In the genomic region with DNA sequence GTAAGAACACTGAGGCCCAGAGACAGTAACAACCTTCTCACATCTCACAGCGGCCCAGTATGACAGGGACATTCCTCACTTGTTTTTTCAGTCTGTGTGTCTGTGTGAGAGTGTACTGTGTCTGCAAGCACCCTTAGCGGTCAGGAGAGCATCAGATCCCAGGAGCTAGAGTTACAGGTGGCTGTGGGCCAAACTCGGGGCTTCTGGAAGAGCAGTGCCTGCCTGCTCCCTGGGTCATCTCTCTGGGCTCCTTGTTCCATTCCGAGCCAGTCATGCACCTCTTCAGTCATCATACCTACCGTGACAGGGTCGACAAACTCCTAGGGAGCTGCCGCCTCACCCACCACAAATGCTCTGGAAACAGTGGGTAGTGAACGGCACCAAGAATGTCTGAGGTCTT, we compare ENCODE assay signal across 8 mouse cellular contexts. TPM values are rescaled to one million over a fixed set of nuclear protein-coding genes. Genes with fewer than 3 reads are reported as not detected.
DNase-seq lines count a peak whose midpoint lies in the region; ATAC-seq and TF ChIP-seq lines count a peak whose summit lies in the region.

No protein-coding gene starts in this region.

- peaks cover 56% of the 10 kb centered on the region for H3K4me1 ChIP-seq in spleen, adult 2 months (ENCODE audit: control insufficient read depth, insufficient read depth, insufficient read length)
- H3K4me1 ChIP-seq in kidney, postnatal 0 days (replicated peaks; ENCODE audit: insufficient read depth, low read length) = peaks cover 36% of the 10 kb centered on the region
- H3K4me1 ChIP-seq in stomach, embryonic 14.5 days (ENCODE audit: control insufficient read depth, insufficient read depth, low read length) = peaks cover 51% of the 10 kb centered on the region

- no peaks in the 10 kb centered on the region for H3K27me3 ChIP-seq in spleen, adult 2 months (ENCODE audit: control insufficient read depth, insufficient read depth, low read length)
- H3K27me3 ChIP-seq in kidney, postnatal 0 days (ENCODE audit: insufficient read depth, low read length) = no peaks in the 10 kb centered on the region
- no peaks in the 10 kb centered on the region for H3K27me3 ChIP-seq in stomach, embryonic 14.5 days (ENCODE audit: control insufficient read depth, insufficient read depth, low read length)

- H3K9me3 ChIP-seq in kidney, postnatal 0 days (replicated peaks; ENCODE audit: low read length) = no peaks in the 10 kb centered on the region
- no peaks in the 10 kb centered on the region for H3K9me3 ChIP-seq in stomach, embryonic 14.5 days (ENCODE audit: control insufficient read depth, low read depth, low read length)

- 0 out of 2 replicates have a peak overlapping the region, but pooled peaks have one; percentile 11 for H3K4me2 ChIP-seq in kidney, postnatal 0 days (ENCODE audit: low read length)
- 0 out of 2 replicates have a peak overlapping the region, but pooled peaks have one; percentile 10 for H3K4me2 ChIP-seq in stomach, embryonic 14.5 days (replicated peaks; ENCODE audit: low read depth, low read length)

- TF ChIP-seq POLR2A in spleen, adult 2 months (IDR thresholded peaks at IDR 0.05; ENCODE audit: low read depth, low read length) = no peak

- no peaks in the 10 kb centered on the region; the same call in 1 of the 2 replicates for H3K36me3 ChIP-seq in spleen, adult 2 months (ENCODE audit: control insufficient read depth, insufficient read depth, low read length)
- H3K36me3 ChIP-seq in kidney, postnatal 0 days (ENCODE audit: insufficient read depth, low read length) = 0 out of 2 replicates have a peak, but pooled peaks cover 2% of the 10 kb centered on the region
- H3K36me3 ChIP-seq in stomach, embryonic 14.5 days (ENCODE audit: control insufficient read depth, insufficient read depth, low read length) = peaks cover 3% of the 10 kb centered on the region; the same call in 1 of the 2 replicates

- DNase-seq in adrenal gland, postnatal 10 days = peak; percentile 51
- DNase-seq in adrenal gland, postnatal 14 days = no peak
- no peak for DNase-seq in spleen, adult 2 months (ENCODE audit: low read depth in 1 of 2, low spot score in 2 of 2)
- no peak for DNase-seq in spleen, postnatal 14 days (ENCODE audit: low spot score in 2 of 2)
- no peak for DNase-seq in kidney, postnatal 0 days (ENCODE audit: low spot score)
- DNase-seq in adrenal gland, adult 18-20 months (ENCODE audit: low spot score in 2 of 2) = no peak
- no peak for DNase-seq in urinary bladder, adult 18-20 months (ENCODE audit: low spot score in 2 of 2)

- H3K9ac ChIP-seq in kidney, postnatal 0 days (ENCODE audit: low read depth, low read length) = no peak overlapping the region
- H3K9ac ChIP-seq in stomach, embryonic 14.5 days (replicated peaks; ENCODE audit: low read depth, low read length) = no peak overlapping the region

- no peak for TF ChIP-seq CTCF in spleen, adult 2 months (IDR thresholded peaks at IDR 0.05; ENCODE audit: extremely low read depth, insufficient read depth, insufficient read length, insufficient replicate concordance)
- no peak for TF ChIP-seq CTCF in kidney, postnatal 0 days (IDR thresholded peaks at IDR 0.05; ENCODE audit: low read depth)

- no peak for ATAC-seq in kidney, postnatal 0 days (replicated peaks; ENCODE audit: low FRiP score, low read depth)
- no peak for ATAC-seq in stomach, embryonic 14.5 days (ENCODE audit: insufficient number of reproducible peaks, insufficient read depth, low FRiP score, low read depth)

- no peak overlapping the region for H3K4me3 ChIP-seq in spleen, adult 2 months (ENCODE audit: extremely low read depth, insufficient read depth, insufficient read length)
- H3K4me3 ChIP-seq in kidney, postnatal 0 days (replicated peaks; ENCODE audit: low read depth, low read length) = no peak overlapping the region
- no peak overlapping the region for H3K4me3 ChIP-seq in stomach, embryonic 14.5 days (ENCODE audit: low read depth, low read length)

- H3K27ac ChIP-seq in spleen, adult 2 months (ENCODE audit: insufficient read depth, low read length) = peak overlapping the region; percentile 65
- H3K27ac ChIP-seq in kidney, postnatal 0 days = peak overlapping the region; percentile 91
- peak overlapping the region; percentile 89 for H3K27ac ChIP-seq in stomach, embryonic 14.5 days (ENCODE audit: low read length)

- 63% methylated on average over 8 of the region's 8 CpGs for WGBS in spleen, adult 2 months
- WGBS in kidney, postnatal 0 days = 36% methylated on average over 8 of the region's 8 CpGs
- WGBS in stomach, embryonic 14.5 days = 58% methylated on average over 8 of the region's 8 CpGs

RNA-seq across cellular contexts. Expression of a gene that starts 10.1 kb away (rescaled TPM):
- 10 to 100 TPM; 73.7 to 83.0 TPM for total RNA-seq in adrenal gland, postnatal 10 days (2021)
- 69.4 and 70.5 TPM in 2 replicates for total RNA-seq in adrenal gland, postnatal 14 days (2021)
- polyA plus RNA-seq in spleen, adult 2 months (2012; rRNA removed) = 24.6 and 37.4 TPM in 2 replicates
- 35.9 and 38.9 TPM in 2 replicates for polyA plus RNA-seq in kidney, postnatal 0 days (2015; fragmentation: Nextera tagmentation; extraction: Ambion mirVana)
- 53.4 and 55.6 TPM in 2 replicates for polyA plus RNA-seq in stomach, embryonic 14.5 days (2014; fragmentation: Nextera tagmentation; extraction: Ambion mirVana)
- 10 to 100 TPM; 53.1 to 62.5 TPM for total RNA-seq in adrenal gland, adult 18-20 months (2021)
